Mouse (Mus musculus): ENCODE measurements around the gene Rnf223.

- TF ChIP-seq FLI1 (IDR thresholded peaks at IDR 0.05; ENCODE audit: low read length): no peak
- no peak for TF ChIP-seq GATA1 (IDR thresholded peaks at IDR 0.05; ENCODE audit: borderline replicate concordance, low read length)
These were observed 37.5 kb upstream of the Rnf223 start for GRCm38 (mm10) chr4:156092765-156093164.

Data from megakaryocyte, embryonic 14.5 days (primary cell).